Mouse (Mus musculus) gastrocnemius, postnatal 10 days (tissue): ENCODE results near the gene Aldh16a1. TPM values are rescaled to one million over a fixed set of nuclear protein-coding genes. Genes with fewer than 3 reads are reported as not detected.

Source experiments
- DNase-seq: peaks from one replicate; pipeline ENCODE4 v3.0.0; 2021; ENCODE audit warnings: mixed read lengths
- long read RNA-seq, 2 experiments: library from polyadenylated mRNA; stranded (forward); transcript quantifications; one replicate each; pipeline ENCODE4 v2.0.0; 2021
- total RNA-seq, 2 experiments: library from RNA; stranded (reverse); gene quantifications; 2 replicates each; pipeline ENCODE4 v1.2.3; 2021

Gene Aldh16a1
- 10 to 100 TPM; 23.9 to 28.6 TPM for total RNA-seq
- long read RNA-seq, experiment 1, transcript Aldh16a1-206 (17 exons, 3,537 nt): major isoform, 23 of 33 reads
- long read RNA-seq, experiment 1, partial matches to known transcripts: 3 of 33 reads
- long read RNA-seq, experiment 1, other reads (novel, unspliced or antisense): 6 of 33 reads
- long read RNA-seq, experiment 2, transcript Aldh16a1-206 (17 exons, 3,537 nt): major isoform, 21 of 25 reads
- long read RNA-seq, experiment 2, partial matches to known transcripts: 2 of 25 reads
- long read RNA-seq, experiment 2, other reads (novel, unspliced or antisense): 2 of 25 reads

- DNase-seq: peak; percentile 98
These were observed at the start of gene Aldh16a1, which contains the start of gene Pih1d1 for GRCm38 (mm10) chr7:45154096-45154992. TSS of gene Aldh16a1 (minus strand) at chr7:45154584. TSS of gene Pih1d1 (plus strand) at chr7:45154303.

- DNase-seq: no peak
These were observed 48.3 kb upstream of the Aldh16a1 start for GRCm38 (mm10) chr7:45202654-45203053.

DNA sequence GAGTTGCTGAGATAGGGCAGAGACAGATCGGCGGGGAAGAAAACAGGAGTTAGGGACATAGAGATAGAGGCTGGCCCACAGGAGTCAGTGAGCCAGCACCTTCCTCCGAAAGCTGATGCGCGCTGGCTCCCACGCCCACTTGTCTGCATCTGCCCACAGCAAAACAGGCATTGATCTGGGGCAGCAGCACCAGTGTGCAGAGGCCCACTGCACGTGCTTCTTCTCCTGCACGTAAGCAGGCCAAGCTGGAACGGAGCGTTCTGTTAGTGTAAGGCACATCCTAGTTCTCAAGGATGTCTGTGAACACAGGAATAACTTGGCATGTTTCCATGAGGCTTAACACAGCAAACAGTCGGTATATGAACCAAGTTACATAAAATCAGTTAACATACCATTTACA is 44.6 kb upstream of the Aldh16a1 start:
- no peak for DNase-seq

- peak; percentile 74 for DNase-seq
These were observed 44.1 kb upstream of the Aldh16a1 start for GRCm38 (mm10) chr7:45198435-45198834.

- DNase-seq: no peak
These were observed 42.6 kb upstream of the Aldh16a1 start for GRCm38 (mm10) chr7:45196994-45197393.

DNA sequence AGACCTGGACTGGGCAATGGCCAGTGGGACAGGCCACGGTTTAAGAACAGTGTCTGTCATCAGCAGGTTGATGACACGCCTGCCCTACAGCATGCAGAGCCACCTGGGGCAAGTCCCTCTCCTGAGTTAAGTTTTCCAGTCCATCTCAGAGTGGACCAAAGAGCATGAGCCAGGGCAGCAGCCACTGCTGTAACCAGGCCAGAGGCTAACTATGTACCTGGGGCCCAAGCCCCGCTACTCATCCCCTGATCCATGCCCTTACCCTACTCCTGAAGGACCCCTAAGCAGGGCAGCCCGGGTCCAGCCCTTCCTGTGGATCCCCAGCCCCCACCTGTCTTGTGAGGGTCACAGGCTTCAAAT is 41.8 kb upstream of the Aldh16a1 start:
- DNase-seq: no peak

DNA sequence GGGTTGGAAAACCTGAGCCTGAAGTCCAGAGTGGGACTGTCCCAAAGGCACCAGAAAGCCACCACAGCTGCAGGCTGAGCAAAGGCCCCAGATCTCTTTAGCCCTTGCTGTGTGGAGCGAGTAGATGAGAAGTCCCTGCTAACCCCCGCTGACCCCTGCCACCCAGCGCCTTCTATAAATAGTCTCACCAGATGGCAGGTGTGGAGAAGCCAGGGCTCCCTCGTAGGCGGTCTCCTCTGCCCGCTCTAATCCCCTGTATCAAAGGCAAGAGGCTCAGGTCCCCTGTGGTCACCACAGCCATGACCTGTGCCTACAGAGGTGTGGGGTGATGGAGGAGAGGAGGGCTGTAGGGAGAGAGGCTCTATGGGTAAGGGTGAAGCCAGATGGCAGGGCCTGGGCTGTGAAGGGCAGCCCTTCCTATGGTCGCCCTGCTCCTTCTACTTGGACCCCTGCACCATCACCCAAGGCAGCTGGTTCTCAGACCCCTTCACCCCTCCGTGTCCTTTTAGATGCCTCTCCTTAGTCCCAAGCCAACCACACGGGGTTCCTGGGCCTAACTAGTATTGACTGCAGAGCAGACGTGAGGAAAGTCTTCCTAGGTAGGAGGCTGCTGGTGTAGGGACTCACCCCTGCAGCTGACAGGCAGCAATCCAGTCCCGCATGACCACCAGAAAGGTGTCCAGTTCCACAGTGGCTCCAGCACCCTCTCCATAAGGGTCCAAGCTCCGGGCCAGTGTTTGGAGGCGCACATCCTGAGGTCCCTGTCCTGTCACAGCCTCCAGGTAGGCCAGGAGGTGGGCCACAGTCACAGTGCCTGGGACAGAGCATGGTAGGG is 41.2 kb upstream of the Aldh16a1 start:
- DNase-seq: no peak

- DNase-seq: no peak
These were observed 39.7 kb upstream of the Aldh16a1 start for GRCm38 (mm10) chr7:45193871-45194785.

- DNase-seq: no peak
These were observed 39.0 kb upstream of the Aldh16a1 start for GRCm38 (mm10) chr7:45193406-45193805.

GRCm38 (mm10) chr7:45192585-45193310 is 38.4 kb upstream of the Aldh16a1 start:
- DNase-seq: no peak

DNA sequence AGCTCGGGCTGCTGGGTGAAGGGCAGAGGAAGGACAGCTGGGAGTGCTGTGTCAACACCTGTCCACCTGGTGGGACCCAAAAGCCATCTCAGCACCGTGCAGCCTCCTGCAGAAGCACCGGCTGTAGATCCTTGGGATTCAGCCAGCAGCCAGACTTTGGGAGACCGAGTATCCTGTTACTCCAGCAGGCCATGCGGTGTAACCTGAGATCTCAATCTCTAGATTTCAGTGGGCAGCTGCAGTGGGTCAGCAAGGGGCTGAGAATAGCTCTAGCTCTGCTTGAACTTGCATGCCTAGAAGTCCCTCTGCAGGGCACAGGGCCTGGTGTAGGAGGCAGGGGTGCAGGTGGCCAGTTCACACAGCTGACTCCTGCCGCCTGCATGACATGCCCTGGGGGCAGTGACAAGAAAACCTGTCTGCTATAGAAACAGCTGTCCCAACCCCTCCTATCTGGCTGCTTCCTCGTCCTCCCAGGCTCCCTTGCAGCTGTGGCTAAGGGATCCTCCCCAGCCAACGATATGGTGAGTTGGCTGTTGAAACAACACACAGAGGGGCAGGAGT is 37.5 kb upstream of the Aldh16a1 start:
- DNase-seq: peak; percentile 54

DNA sequence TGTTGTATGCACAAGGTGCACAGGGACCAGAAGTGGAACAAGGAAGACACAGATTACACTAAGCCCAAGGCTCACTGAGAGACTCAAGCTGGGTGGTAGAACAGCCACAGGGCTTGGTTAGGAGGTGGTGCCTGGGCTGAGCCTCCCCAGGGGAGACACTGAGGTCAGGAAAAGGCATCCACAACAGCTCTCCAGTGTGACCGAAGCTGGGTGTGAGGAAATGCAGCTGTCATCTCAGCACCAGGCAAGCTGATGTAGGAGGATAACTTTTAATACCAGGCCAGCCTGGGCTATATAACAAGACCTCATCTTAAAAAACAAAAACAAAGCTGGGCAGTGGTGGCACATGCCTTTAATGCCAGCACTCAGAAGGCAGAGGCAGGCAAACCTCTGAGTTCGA is 36.8 kb upstream of the Aldh16a1 start:
- no peak for DNase-seq

GRCm38 (mm10) chr7:45190186-45190585 is 35.8 kb upstream of the Aldh16a1 start:
- DNase-seq: no peak

DNA sequence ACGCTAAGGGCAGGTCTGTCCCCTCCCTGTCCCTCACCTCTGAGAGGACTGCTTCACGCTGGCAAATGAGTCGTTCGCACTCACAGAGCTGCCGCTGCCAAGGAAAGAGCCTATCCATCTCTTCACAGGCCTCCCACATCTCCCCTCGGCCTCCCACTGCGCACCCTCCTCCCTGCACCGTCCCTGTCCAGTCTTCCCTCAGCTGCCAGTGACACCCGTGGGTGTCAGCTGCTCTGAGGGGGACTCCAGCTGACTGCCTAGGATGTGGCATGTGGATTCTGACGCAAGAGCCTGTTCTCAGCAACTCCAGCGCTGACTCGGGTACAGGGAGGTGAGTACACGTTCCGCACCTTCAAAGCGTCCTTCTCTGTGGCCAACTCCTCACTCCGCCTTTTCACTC is 35.2 kb upstream of the Aldh16a1 start:
- no peak for DNase-seq

DNA sequence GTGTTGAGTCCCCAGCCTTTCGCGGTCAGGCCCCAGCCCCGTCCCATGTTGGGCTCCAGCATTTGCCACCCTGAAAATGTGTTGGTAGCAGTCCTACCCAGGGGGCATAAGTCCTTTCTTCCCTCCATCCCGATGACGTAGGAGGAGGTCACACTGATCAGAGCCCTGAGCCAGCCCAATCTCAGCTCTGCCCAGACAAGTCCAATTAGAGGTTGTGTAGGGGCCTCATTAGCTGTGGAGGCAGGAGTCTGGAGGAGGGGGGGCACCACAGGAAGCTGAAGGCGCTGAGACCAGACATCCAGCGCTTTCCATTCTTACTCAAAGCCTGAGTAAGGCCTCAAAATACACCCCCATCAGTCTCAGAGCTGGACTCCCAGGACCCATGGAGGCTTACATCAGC is 31.5 kb upstream of the Aldh16a1 start:
- no peak for DNase-seq

DNA sequence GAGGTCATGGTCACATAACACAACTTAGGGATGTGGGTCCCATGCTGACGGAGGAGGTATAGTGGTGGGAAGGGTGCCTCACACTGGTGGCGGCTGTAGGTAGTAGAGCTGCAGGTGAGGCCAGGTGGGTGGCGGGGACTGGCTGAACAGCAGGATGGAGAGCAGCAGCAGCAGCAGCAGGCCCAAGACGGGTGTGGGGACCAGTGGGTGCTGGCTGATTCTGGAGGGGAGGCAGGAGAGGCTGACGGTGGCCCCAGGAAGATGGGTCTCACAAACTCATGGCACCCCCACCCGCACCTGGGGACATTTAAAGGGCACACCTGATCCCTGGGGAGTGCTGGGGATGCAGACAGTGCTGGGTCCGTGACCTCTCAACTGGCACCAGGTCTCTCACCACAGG is 29.3 kb upstream of the Aldh16a1 start:
- DNase-seq: no peak

- DNase-seq: no peak
These were observed 28.2 kb upstream of the Aldh16a1 start for GRCm38 (mm10) chr7:45182606-45183005.

- peak; percentile 79 for DNase-seq
These were observed 27.8 kb upstream of the Aldh16a1 start for GRCm38 (mm10) chr7:45182199-45182601.

GRCm38 (mm10) chr7:45181540-45181939 is 27.2 kb upstream of the Aldh16a1 start:
- no peak for DNase-seq

- no peak for DNase-seq
These were observed 26.6 kb upstream of the Aldh16a1 start, which contains the start of gene Pth2 for GRCm38 (mm10) chr7:45180896-45181477. TSS of gene Pth2 (plus strand) at chr7:45180995.
